ENCODE assay signal across 18 mouse cellular contexts in the genomic region with DNA sequence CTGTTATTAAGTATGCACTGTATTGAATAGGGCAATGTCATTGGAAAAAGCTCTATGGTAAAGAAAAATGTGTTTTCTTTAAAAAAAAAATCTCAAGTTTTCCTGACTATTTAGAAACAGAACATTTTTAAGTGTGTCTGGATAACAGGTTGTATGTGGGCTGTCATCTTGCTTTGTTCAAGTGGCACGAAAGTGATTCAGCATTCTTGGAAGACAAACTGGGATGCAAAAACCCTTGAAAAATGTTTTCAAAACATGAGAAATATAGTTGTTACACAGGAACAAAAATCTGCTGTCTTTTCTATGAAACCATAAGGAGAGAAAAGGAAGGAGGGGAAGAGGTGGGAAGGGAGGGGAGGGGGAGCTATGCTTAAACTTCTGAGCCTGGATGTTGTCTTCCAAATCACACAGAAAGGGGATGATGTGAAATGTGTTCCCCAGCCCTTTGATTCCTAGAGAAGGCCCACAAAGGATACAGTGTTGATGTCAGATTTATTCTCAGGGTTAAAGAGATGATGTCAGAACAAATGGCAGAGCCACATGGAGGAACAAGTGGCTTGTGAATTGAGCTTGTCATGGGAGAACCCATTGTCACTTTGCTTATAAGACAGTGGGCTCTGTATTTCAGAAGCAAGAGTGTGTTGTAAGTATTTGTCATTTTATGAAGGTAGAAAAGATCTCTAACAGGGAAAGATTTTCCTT. TPM values are rescaled to one million over a fixed set of nuclear protein-coding genes. Genes with fewer than 3 reads are reported as not detected.
"Had no signal": no experiment of that assay in that cellular context is flagged by ENCODE, and none has a peak within 500 bp of the region (broad histone marks: within the 10 kb centered on the region; RNA-seq: fewer than 3 reads in every experiment).

No protein-coding gene starts in this region.

- H3K27ac ChIP-seq: neural tube, embryonic 15.5 days; stomach, embryonic 15.5 days; stomach, postnatal 0 days had no signal

- H3K27me3 ChIP-seq: neural tube, embryonic 15.5 days; stomach, embryonic 15.5 days had no signal

- H3K4me1 ChIP-seq: neural tube, embryonic 15.5 days; stomach, embryonic 15.5 days had no signal

- DNase-seq: retina, postnatal 1 day; right cerebral cortex, adult 18-20 months; right cerebral cortex, postnatal 14 days; right cerebral cortex, postnatal 25 days; right cerebral cortex, postnatal 4 days; spleen, adult 18-20 months; thymus, adult 18-20 months; thymus, adult 2 months; thymus, postnatal 14 days; thymus, postnatal 25 days; thymus, postnatal 36 days; thymus, postnatal 4 days had no signal

- H3K4me3 ChIP-seq: neural tube, embryonic 15.5 days; stomach, embryonic 15.5 days had no signal

- H3K4me2 ChIP-seq: neural tube, embryonic 15.5 days; stomach, embryonic 15.5 days had no signal

- H3K36me3 ChIP-seq: neural tube, embryonic 15.5 days; stomach, embryonic 15.5 days had no signal

- H3K9ac ChIP-seq: neural tube, embryonic 15.5 days; stomach, embryonic 15.5 days had no signal

- H3K9me3 ChIP-seq: neural tube, embryonic 15.5 days; stomach, embryonic 15.5 days had no signal

RNA-seq across cellular contexts. Expression of a gene that starts 16.4 kb away (rescaled TPM):
- total RNA-seq: neutrophil, adult 5-6 weeks had no signal
- polyA plus RNA-seq: small intestine, adult 2 months; spleen, adult 2 months; stomach, postnatal 0 days had no signal
